Mouse (Mus musculus): Measurements from ENCODE around the gene Cyp51. TPM values are rescaled to one million over a fixed set of nuclear protein-coding genes. Genes with fewer than 3 reads are reported as not detected.

Cyp51 gene
- polyA plus RNA-seq, 1 experiment = 14.3 TPM

GRCm38 (mm10) chr5:4036686-4037085 is 67.9 kb downstream of the Cyp51 start:
- Histone ChIP-seq H3K4me1 (ENCODE audit: control insufficient read depth, insufficient read depth, insufficient read length) (no peaks in the 10 kb centered on the region), H3K27ac (ENCODE audit: insufficient read depth, low read length) (no peak overlapping the region), H3K4me3 (ENCODE audit: extremely low read depth, insufficient read depth, insufficient read length) (no peak overlapping the region), H3K27me3 (ENCODE audit: control insufficient read depth, insufficient read depth, low read length) (no peaks in the 10 kb centered on the region), H3K36me3 (ENCODE audit: control insufficient read depth, insufficient read depth, low read length) (peaks cover 23% of the 10 kb centered on the region)
- WGBS = 91% methylated on average over 9 of the region's 9 CpGs
- peak in 1 of 2 experiments; percentile 2 for DNase-seq (ENCODE audit: low read depth in 1 of 2, low spot score in 2 of 2)
- no peak for TF ChIP-seq CTCF (IDR thresholded peaks at IDR 0.05; ENCODE audit: extremely low read depth, insufficient read depth, insufficient read length, insufficient replicate concordance)
- no peak for TF ChIP-seq POLR2A (IDR thresholded peaks at IDR 0.05; ENCODE audit: low read depth, low read length)

- no peaks in the 10 kb centered on the region for H3K27me3 ChIP-seq (ENCODE audit: control insufficient read depth, insufficient read depth, low read length)
- WGBS = 62% methylated on average over 4 of the region's 4 CpGs
- no peak overlapping the region for H3K27ac ChIP-seq (ENCODE audit: insufficient read depth, low read length)
- no peak overlapping the region for H3K4me3 ChIP-seq (ENCODE audit: extremely low read depth, insufficient read depth, insufficient read length)
- peaks cover 20% of the 10 kb centered on the region for H3K36me3 ChIP-seq (ENCODE audit: control insufficient read depth, insufficient read depth, low read length)
- no peaks in the 10 kb centered on the region for H3K4me1 ChIP-seq (ENCODE audit: control insufficient read depth, insufficient read depth, insufficient read length)
- TF ChIP-seq CTCF (IDR thresholded peaks at IDR 0.05; ENCODE audit: extremely low read depth, insufficient read depth, insufficient read length, insufficient replicate concordance) (no peak), POLR2A (IDR thresholded peaks at IDR 0.05; ENCODE audit: low read depth, low read length) (no peak)
- no peak for DNase-seq (ENCODE audit: low read depth in 1 of 2, low spot score in 2 of 2)
Observed at GRCm38 (mm10) chr5:4031846-4032245, 72.7 kb downstream of the Cyp51 start.

Other genes with a start within 250 kb of the Cyp51 start
- gene Mterf1a, start 210.8 kb downstream of the Cyp51 start, polyA plus RNA-seq (2012; rRNA removed) = 1.4 TPM in 2 replicates
- gene Akap9, start 176.7 kb downstream of the Cyp51 start, polyA plus RNA-seq (2012; rRNA removed) = 3.9 and 6.4 TPM in 2 replicates
- 0.09 and 0.18 TPM in 2 replicates for gene Mterf1b, start 87.6 kb upstream of the Cyp51 start, polyA plus RNA-seq (2012; rRNA removed)